Mouse (Mus musculus) erythroblast, embryonic 14.5 days (primary cell): Measurements from ENCODE around the gene Sh3d19. TPM values are rescaled to one million over a fixed set of nuclear protein-coding genes. Genes with fewer than 3 reads are reported as not detected.

Experiments used
- H3K27me3 ChIP-seq: 2 replicates; pipeline ENCODE4 v1.6.1; 2012; ENCODE audit warnings: inconsistent platforms; ENCODE audit not compliant: control insufficient read depth
- H3K36me3 ChIP-seq: 2 replicates; pipeline ENCODE4 v1.6.1; 2012; ENCODE audit warnings: mild to moderate bottlenecking, inconsistent platforms; ENCODE audit not compliant: control insufficient read depth
- H3K4me1 ChIP-seq: 2 replicates; pipeline ENCODE4 v1.6.1; 2012; ENCODE audit warnings: inconsistent platforms; ENCODE audit not compliant: control insufficient read depth
- H3K4me3 ChIP-seq: replicated peaks from 2 replicates; pipeline ENCODE3; 2012; ENCODE audit warnings: moderate library complexity, mild to moderate bottlenecking, inconsistent platforms
- H3K9me3 ChIP-seq: 2 replicates; pipeline ENCODE4 v1.6.1; 2012; ENCODE audit warnings: low read length, inconsistent platforms, mixed read lengths; ENCODE audit not compliant: control insufficient read depth
- GATA1 ChIP-seq: IDR thresholded peaks from 2 replicates; pipeline ENCODE4 v1.6.1; 2012; ENCODE audit warnings: low read length, inconsistent platforms, mixed read lengths
- TAL1 ChIP-seq: IDR thresholded peaks from 3 replicates; pipeline ENCODE4 v1.6.1; 2012; ENCODE audit warnings: low read length, inconsistent platforms, mixed read lengths
- polyA plus RNA-seq: library from polyadenylated mRNA; stranded (reverse); fragments of >175 nt; gene quantifications from 2 replicates; pipeline ENCODE4 v1.2.3, GENCODE M21; 2012

Sh3d19 gene
- polyA plus RNA-seq, 1 experiment = 0.37 TPM

GRCm38 (mm10) chr3:86135886-86136563 lies 165.1 kb downstream of the Sh3d19 start:
- H3K4me1 ChIP-seq = peaks cover 52% of the 10 kb centered on the region
- no peaks in the 10 kb centered on the region for H3K9me3 ChIP-seq
- no peaks in the 10 kb centered on the region for H3K27me3 ChIP-seq
- TF ChIP-seq TAL1 = peak; percentile 29; the same call in 1 of the 3 replicates
- TF ChIP-seq GATA1 = no peak
- peaks cover 69% of the 10 kb centered on the region for H3K36me3 ChIP-seq
- no peak overlapping the region for H3K4me3 ChIP-seq

- TF ChIP-seq TAL1 (no peak), GATA1 (no peak)
- Histone ChIP-seq H3K27me3 (no peaks in the 10 kb centered on the region), H3K36me3 (peaks cover 76% of the 10 kb centered on the region), H3K4me3 (no peak overlapping the region), H3K4me1 (peaks cover 60% of the 10 kb centered on the region), H3K9me3 (no peaks in the 10 kb centered on the region)
Measured at GRCm38 (mm10) chr3:86136936-86137574, 166.1 kb downstream of the Sh3d19 start.

GRCm38 (mm10) chr3:86139660-86140059 lies 168.8 kb downstream of the Sh3d19 start:
- no peaks in the 10 kb centered on the region for H3K9me3 ChIP-seq
- H3K27me3 ChIP-seq = no peaks in the 10 kb centered on the region
- TF ChIP-seq GATA1 (no peak), TAL1 (no peak)
- no peak overlapping the region for H3K4me3 ChIP-seq
- peaks cover 70% of the 10 kb centered on the region for H3K4me1 ChIP-seq
- H3K36me3 ChIP-seq = peaks cover 74% of the 10 kb centered on the region

- no peaks in the 10 kb centered on the region for H3K27me3 ChIP-seq
- peak overlapping the region; percentile 79 for H3K4me3 ChIP-seq
- H3K36me3 ChIP-seq = peaks cover 57% of the 10 kb centered on the region
- H3K9me3 ChIP-seq = no peaks in the 10 kb centered on the region
- H3K4me1 ChIP-seq = peaks cover 60% of the 10 kb centered on the region
- TF ChIP-seq GATA1 = no peak
- TF ChIP-seq TAL1 = no peak
Measured at GRCm38 (mm10) chr3:86141366-86141765, 170.5 kb downstream of the Sh3d19 start.

GRCm38 (mm10) chr3:86141886-86142262 lies 171.0 kb downstream of the Sh3d19 start:
- Histone ChIP-seq H3K4me1 (peaks cover 55% of the 10 kb centered on the region), H3K27me3 (no peaks in the 10 kb centered on the region), H3K4me3 (peak overlapping the region; percentile 79), H3K9me3 (no peaks in the 10 kb centered on the region), H3K36me3 (peaks cover 52% of the 10 kb centered on the region)
- no peak for TF ChIP-seq TAL1
- TF ChIP-seq GATA1 = no peak

- Histone ChIP-seq H3K36me3 (peaks cover 47% of the 10 kb centered on the region), H3K9me3 (no peaks in the 10 kb centered on the region), H3K27me3 (no peaks in the 10 kb centered on the region), H3K4me3 (peak within 1 kb of the TSS; percentile 79), H3K4me1 (peaks cover 50% of the 10 kb centered on the region)
- no peak for TF ChIP-seq TAL1
- no peak for TF ChIP-seq GATA1
Measured at GRCm38 (mm10) chr3:86142263-86142933, 171.5 kb downstream of the Sh3d19 start, which contains the start of gene Rps3a1. TSS of gene Rps3a1 (minus strand) at chr3:86142702.

GRCm38 (mm10) chr3:86142934-86143317 lies 172.0 kb downstream of the Sh3d19 start:
- Histone ChIP-seq H3K27me3 (no peaks in the 10 kb centered on the region), H3K9me3 (no peaks in the 10 kb centered on the region), H3K36me3 (peaks cover 41% of the 10 kb centered on the region), H3K4me1 (peaks cover 46% of the 10 kb centered on the region), H3K4me3 (peak overlapping the region; percentile 79)
- TF ChIP-seq TAL1 (no peak), GATA1 (no peak)

GRCm38 (mm10) chr3:86143343-86143742 lies 172.4 kb downstream of the Sh3d19 start:
- Histone ChIP-seq H3K4me3 (no peak overlapping the region), H3K9me3 (no peaks in the 10 kb centered on the region), H3K36me3 (peaks cover 37% of the 10 kb centered on the region), H3K4me1 (peaks cover 42% of the 10 kb centered on the region), H3K27me3 (no peaks in the 10 kb centered on the region)
- TF ChIP-seq GATA1 (no peak), TAL1 (no peak)

- Histone ChIP-seq H3K36me3 (no peaks in the 10 kb centered on the region; the same call in 1 of the 2 replicates), H3K9me3 (no peaks in the 10 kb centered on the region), H3K27me3 (no peaks in the 10 kb centered on the region), H3K4me1 (no peaks in the 10 kb centered on the region), H3K4me3 (no peak overlapping the region)
- no peak for TF ChIP-seq TAL1
- no peak for TF ChIP-seq GATA1
Measured at GRCm38 (mm10) chr3:86149063-86149462, 178.2 kb downstream of the Sh3d19 start.
